Mouse (Mus musculus) spleen, adult 2 months (tissue): ENCODE data around the gene Hspg2.

ENCODE experiments used
- CTCF ChIP-seq: fragments of 200-500 bp; IDR thresholded peaks from 2 replicates; pipeline ENCODE4 v1.5.1; 2011; ENCODE audit warnings: mild to moderate bottlenecking, inconsistent platforms; ENCODE audit not compliant: insufficient read depth, insufficient read length, insufficient replicate concordance; ENCODE audit errors: extremely low read depth
- POLR2A ChIP-seq: fragments of 200-500 bp; IDR thresholded peaks from 2 replicates; pipeline ENCODE4 v1.6.1; 2011; ENCODE audit warnings: low read depth, low read length, inconsistent platforms

DNA sequence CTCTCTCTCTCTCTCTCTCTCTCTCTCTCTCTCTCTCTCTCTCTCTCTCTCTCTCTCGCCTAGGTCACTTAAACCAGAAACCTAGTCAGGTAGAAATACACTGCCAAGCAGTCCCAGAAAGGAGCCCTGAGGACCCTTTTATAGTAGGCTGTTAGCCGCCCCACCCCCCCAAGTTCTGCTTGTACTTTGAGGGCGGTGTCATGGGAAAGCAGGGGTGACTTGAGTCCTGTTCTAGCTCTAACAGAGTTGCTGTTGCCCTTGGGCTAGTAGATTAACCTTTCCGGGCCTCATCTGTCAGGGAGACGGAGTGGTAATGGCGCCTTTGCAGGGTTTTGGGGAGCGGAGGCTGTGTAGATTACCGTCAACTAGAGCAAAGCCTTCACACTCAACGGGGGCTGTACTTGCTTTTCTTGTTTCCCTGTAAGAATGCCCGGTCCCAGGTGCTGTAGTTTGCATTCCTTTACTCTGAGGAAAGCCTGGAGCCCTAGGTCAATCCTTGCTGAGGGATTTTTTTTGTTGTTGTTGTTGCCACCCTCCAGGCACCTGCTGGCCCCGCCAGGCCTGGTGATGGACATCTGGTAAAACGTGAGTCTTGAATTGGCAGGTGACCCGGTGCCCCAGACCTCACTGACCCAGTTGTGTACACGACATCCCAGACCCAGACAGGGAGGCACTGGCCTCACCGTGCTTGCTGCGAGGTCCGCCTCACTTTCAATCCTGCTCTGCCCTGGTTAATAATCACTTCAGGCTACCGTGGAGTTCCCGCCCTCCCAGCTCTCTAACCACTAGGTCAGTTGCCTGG is 11.8 kb downstream of the Hspg2 start:
- TF ChIP-seq CTCF (no peak), POLR2A (no peak)
